Comparison of ENCODE assay signal across 16 mouse cellular contexts in the genomic region with DNA sequence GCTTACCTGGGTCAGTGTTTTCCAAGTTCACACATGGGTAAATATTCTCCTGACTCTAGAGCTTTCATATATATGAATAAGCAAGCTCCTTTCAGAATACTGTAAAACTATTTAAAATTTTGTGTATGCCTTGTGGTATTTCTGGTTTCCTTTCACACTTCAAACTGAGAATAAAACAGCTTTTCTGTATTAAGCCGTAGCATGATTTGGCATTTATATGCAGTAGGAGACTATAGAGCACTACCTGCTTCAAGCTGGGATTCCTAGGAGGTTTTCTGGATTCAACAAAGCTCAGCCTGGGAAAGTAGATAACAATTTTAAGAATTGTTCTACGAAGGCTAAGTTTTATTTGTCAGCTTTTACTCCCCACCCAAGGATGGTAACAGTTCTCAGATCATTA.
"Had no signal": no experiment of that assay in that cellular context is flagged by ENCODE, and none has a peak within 500 bp of the region (broad histone marks: within the 10 kb centered on the region; RNA-seq: fewer than 3 reads in every experiment).

No protein-coding gene starts in this region.

- H3K36me3 ChIP-seq: neural tube, embryonic 13.5 days; neural tube, embryonic 15.5 days; stomach, embryonic 15.5 days had no signal

- H3K4me1 ChIP-seq: neural tube, embryonic 13.5 days; neural tube, embryonic 15.5 days; stomach, embryonic 15.5 days had no signal

- DNase-seq: retina, postnatal 1 day; right cerebral cortex, adult 18-20 months; right cerebral cortex, postnatal 14 days; right cerebral cortex, postnatal 25 days; right cerebral cortex, postnatal 4 days; spleen, adult 18-20 months; thymus, adult 18-20 months; thymus, adult 2 months; thymus, postnatal 14 days; thymus, postnatal 25 days; thymus, postnatal 36 days; thymus, postnatal 4 days had no signal

- H3K27me3 ChIP-seq: neural tube, embryonic 13.5 days; neural tube, embryonic 15.5 days; stomach, embryonic 15.5 days had no signal

- H3K9ac ChIP-seq: neural tube, embryonic 13.5 days; neural tube, embryonic 15.5 days; stomach, embryonic 15.5 days had no signal

- H3K4me2 ChIP-seq: neural tube, embryonic 13.5 days; neural tube, embryonic 15.5 days; stomach, embryonic 15.5 days had no signal

- H3K9me3 ChIP-seq: neural tube, embryonic 13.5 days; neural tube, embryonic 15.5 days; stomach, embryonic 15.5 days had no signal

- H3K4me3 ChIP-seq: neural tube, embryonic 13.5 days; neural tube, embryonic 15.5 days; stomach, embryonic 15.5 days had no signal

- H3K27ac ChIP-seq: neural tube, embryonic 13.5 days; neural tube, embryonic 15.5 days; stomach, embryonic 15.5 days; stomach, postnatal 0 days had no signal
